Mouse (Mus musculus) kidney, postnatal 10 days (tissue): Measurements from ENCODE around the gene Gm3020.
"Not testable (repeated sequence)": the region's sequence is repeated elsewhere in the genome, so short reads cannot be mapped to it uniquely, and the experiment has no call there.

Experiments used
- DNase-seq: peaks from one replicate; pipeline ENCODE4 v3.0.0; 2021; ENCODE audit warnings: mixed read lengths

The Gm3020 gene

DNA sequence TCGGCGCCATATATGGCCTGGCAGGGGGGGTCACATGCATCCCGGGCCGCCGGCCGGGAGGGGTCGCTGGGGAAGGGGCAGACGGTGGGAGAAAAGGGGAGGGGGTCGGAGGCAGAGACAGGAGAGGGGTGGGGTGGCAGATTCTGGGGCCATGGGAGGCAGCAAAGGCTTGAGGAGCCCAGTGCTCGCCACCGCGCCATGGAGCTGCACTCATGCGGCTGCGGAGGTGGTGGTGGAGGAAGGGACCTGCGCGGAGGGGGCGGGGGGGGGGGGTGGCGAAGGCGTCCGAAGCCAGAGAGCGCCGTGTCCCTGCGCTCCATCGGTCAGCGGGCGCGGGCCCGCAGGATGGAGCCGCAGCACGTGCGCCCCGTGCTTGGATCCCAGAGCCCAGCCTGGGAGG is at the start of gene Gm3020:
TSS of gene Gm3020 (plus strand) at position 301 of the 400 bp plus-strand sequence.
- DNase-seq, result not testable (repeated sequence)

DNA sequence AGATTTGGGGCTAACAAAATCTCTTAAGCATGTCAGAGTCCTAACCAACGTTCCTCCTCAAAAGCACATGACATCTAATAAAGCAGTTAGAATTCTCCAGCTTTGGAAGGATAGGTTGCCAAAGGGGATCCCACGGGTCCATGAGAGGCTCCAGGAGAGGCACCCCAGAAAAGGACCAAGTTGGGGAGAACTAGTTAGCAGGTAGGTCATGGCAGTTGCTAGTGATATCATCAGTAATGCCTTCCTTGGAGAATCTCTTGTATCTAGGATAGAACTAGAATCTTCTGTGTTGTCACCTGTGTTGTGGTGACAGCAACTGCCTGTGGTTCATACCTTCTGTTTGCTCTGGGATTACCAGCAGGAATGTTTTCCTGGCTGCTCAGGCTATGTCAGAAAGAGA is 17.6 kb upstream of the Gm3020 start, which contains the start of gene Gm3012:
TSS of gene Gm3012 (plus strand) at position 301 of the 400 bp plus-strand sequence.
- DNase-seq, result not testable (repeated sequence)

DNA sequence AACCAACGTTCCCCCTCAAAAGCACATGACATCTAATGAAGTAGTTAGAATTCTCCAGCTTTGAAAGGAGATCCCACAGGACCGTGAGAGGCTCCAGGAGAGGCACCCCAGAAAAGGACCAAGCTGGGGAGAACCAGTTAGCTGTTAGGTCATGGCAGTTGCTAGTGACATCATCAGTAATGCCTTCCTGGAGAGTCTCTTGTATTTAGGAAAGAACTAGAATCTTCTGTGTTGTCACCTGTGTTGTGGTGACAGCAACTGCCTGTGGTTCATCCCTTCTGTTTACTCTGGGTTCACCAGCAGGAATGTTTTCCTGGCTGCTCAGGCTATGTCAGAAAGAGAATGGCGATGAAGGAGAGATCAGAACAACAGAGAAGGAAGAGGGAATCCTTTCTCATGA is 36.7 kb downstream of the Gm3020 start, which contains the start of gene Gm3043:
TSS of gene Gm3043 (plus strand) at position 301 of the 400 bp plus-strand sequence.
- not testable (repeated sequence) for DNase-seq
